Comparison of ENCODE assay signal across 7 mouse cellular contexts in genomic region chr10:80604001-80604509, GRCm38 (mm10). TPM values are rescaled to one million over a fixed set of nuclear protein-coding genes. Genes with fewer than 3 reads are reported as not detected.
A peak's percentile ranks its signal among the peaks of the same experiment; 100 is the strongest.
DNase-seq lines count a peak whose midpoint lies in the region; ATAC-seq and TF ChIP-seq lines count a peak whose summit lies in the region.

No protein-coding gene starts in this region.

- peak; percentile 47; the same call in 1 of the 2 replicates for ATAC-seq in neutrophil, adult 5-6 weeks (ENCODE audit: extremely low read depth, insufficient number of reproducible peaks, low FRiP score, poor library complexity, severe bottlenecking)

- peak; percentile 47 for DNase-seq in right cerebral cortex, adult 18-20 months
- no peak for DNase-seq in right cerebral cortex, postnatal 25 days
- DNase-seq in limb, embryonic 10.5 days (ENCODE audit: low spot score) = no peak
- no peak for DNase-seq in gastrocnemius, adult 18-20 months (ENCODE audit: low spot score)
- no peak for DNase-seq in urinary bladder, postnatal 14 days (ENCODE audit: low spot score)

- peaks cover 36% of the 10 kb centered on the region for H3K36me3 ChIP-seq in limb, embryonic 10.5 days

- peaks cover 7% of the 10 kb centered on the region; the same call in 1 of the 2 replicates for H3K4me1 ChIP-seq in embryonic fibroblast, embryonic 13.5 days (ENCODE audit: control insufficient read depth, insufficient read depth, low read length)
- H3K4me1 ChIP-seq in limb, embryonic 10.5 days = peaks cover 26% of the 10 kb centered on the region

- TF ChIP-seq POLR2A in embryonic fibroblast, embryonic 13.5 days (IDR thresholded peaks at IDR 0.05; ENCODE audit: low read depth, low read length) = 0 out of 2 replicates have a peak, but pooled peaks have one; percentile 10

- no peak overlapping the region for H3K27ac ChIP-seq in embryonic fibroblast, embryonic 13.5 days (ENCODE audit: insufficient read depth, low read length)
- H3K27ac ChIP-seq in limb, embryonic 10.5 days = 0 out of 2 replicates have a peak overlapping the region, but pooled peaks have one; percentile 89

- TF ChIP-seq CTCF in embryonic fibroblast, embryonic 13.5 days (IDR thresholded peaks at IDR 0.05; ENCODE audit: borderline replicate concordance, insufficient read depth, low read length) = no peak

- H3K9me3 ChIP-seq in limb, embryonic 10.5 days (replicated peaks) = no peaks in the 10 kb centered on the region

- H3K4me3 ChIP-seq in embryonic fibroblast, embryonic 13.5 days (ENCODE audit: insufficient read depth, low read length) = peak overlapping the region; percentile 80
- H3K4me3 ChIP-seq in limb, embryonic 10.5 days = peak overlapping the region; percentile 83

- no peaks in the 10 kb centered on the region for H3K27me3 ChIP-seq in limb, embryonic 10.5 days (ENCODE audit: low read depth, poor library complexity, severe bottlenecking)

- 95% methylated on average over 7 of the region's 7 CpGs for WGBS in limb, embryonic 10.5 days

RNA-seq across cellular contexts. Expression of gene Adat3, which starts 1.4 kb away (rescaled TPM):
- 1.4 and 2.9 TPM in 2 replicates for polyA plus RNA-seq in embryonic fibroblast, embryonic 13.5 days (2011; ENCODE audit: insufficient read length, low read depth, missing spikeins)
- polyA plus RNA-seq in limb, embryonic 10.5 days (2016; fragmentation: Nextera tagmentation; extraction: Ambion mirVana) = 11.1 and 13.4 TPM in 2 replicates
- total RNA-seq in neutrophil, adult 5-6 weeks (2017) = not detected in 2 replicates
- total RNA-seq in gastrocnemius, adult 18-20 months (2021) = under 1 TPM in 1 of 2 experiments, not detected in 1; 0.69 TPM

RNA-seq across cellular contexts. Expression of gene Scamp4, which starts 1.4 kb away (rescaled TPM):
- polyA plus RNA-seq in embryonic fibroblast, embryonic 13.5 days (2011; ENCODE audit: insufficient read length, low read depth, missing spikeins) = 57.3 and 62.2 TPM in 2 replicates
- polyA plus RNA-seq in limb, embryonic 10.5 days (2016; fragmentation: Nextera tagmentation; extraction: Ambion mirVana) = 87.8 and 92.2 TPM in 2 replicates
- total RNA-seq in neutrophil, adult 5-6 weeks (2017) = 11.2 and 13.3 TPM in 2 replicates
- 10 to 100 TPM; 19.0 to 20.1 TPM for total RNA-seq in gastrocnemius, adult 18-20 months (2021)

RNA-seq across cellular contexts. Expression of gene Gm49322, which starts 1.8 kb away (rescaled TPM):
- 0.63 and 0.91 TPM in 2 replicates for polyA plus RNA-seq in embryonic fibroblast, embryonic 13.5 days (2011; ENCODE audit: insufficient read length, low read depth, missing spikeins)
- 5.1 and 5.2 TPM in 2 replicates for polyA plus RNA-seq in limb, embryonic 10.5 days (2016; fragmentation: Nextera tagmentation; extraction: Ambion mirVana)
- total RNA-seq in neutrophil, adult 5-6 weeks (2017) = 0.74 and 1.3 TPM in 2 replicates
- total RNA-seq in gastrocnemius, adult 18-20 months (2021) = under 1 TPM; 0.14 to 0.26 TPM

RNA-seq across cellular contexts. Expression of gene Abhd17a, which starts 13.9 kb away (rescaled TPM):
- 42.1 and 58.7 TPM in 2 replicates for polyA plus RNA-seq in embryonic fibroblast, embryonic 13.5 days (2011; ENCODE audit: insufficient read length, low read depth, missing spikeins)
- 104 and 108 TPM in 2 replicates for polyA plus RNA-seq in limb, embryonic 10.5 days (2016; fragmentation: Nextera tagmentation; extraction: Ambion mirVana)
- total RNA-seq in neutrophil, adult 5-6 weeks (2017) = 26.4 and 33.0 TPM in 2 replicates
- total RNA-seq in gastrocnemius, adult 18-20 months (2021) = 10 to 100 TPM; 62.4 to 64.3 TPM

RNA-seq across cellular contexts. Expression of gene Csnk1g2, which starts 18.6 kb away (rescaled TPM):
- polyA plus RNA-seq in embryonic fibroblast, embryonic 13.5 days (2011; ENCODE audit: insufficient read length, low read depth, missing spikeins) = 92.4 and 105 TPM in 2 replicates
- 237 and 255 TPM in 2 replicates for polyA plus RNA-seq in limb, embryonic 10.5 days (2016; fragmentation: Nextera tagmentation; extraction: Ambion mirVana)
- total RNA-seq in neutrophil, adult 5-6 weeks (2017) = 216 and 221 TPM in 2 replicates
- total RNA-seq in gastrocnemius, adult 18-20 months (2021) = 100 to 1,000 TPM in 1 of 2 experiments, 10 to 100 TPM in 1; 97.2 to 128 TPM
